Mouse (Mus musculus) G1E (cell line): ENCODE measurements at regions not wholly inside any gene's neighbourhood (a gene's known extent, or its start where the extent isn't known, plus 50 kb on each side); places are given as distances from the start of the nearest gene placed in this dataset.

Source experiments
- ATAC-seq: 2 replicates; pipeline ENCODE4 v1.8.0; 2016; ENCODE audit warnings: mild to moderate bottlenecking; ENCODE audit not compliant: insufficient number of reproducible peaks, poor library complexity, low FRiP score, severe bottlenecking; ENCODE audit errors: extremely low read depth
- DNase-seq: peaks from one replicate; pipeline ENCODE4 v3.0.0; 2012; ENCODE audit warnings: low spot score
- H3K27me3 ChIP-seq: 2 replicates; pipeline ENCODE4 v1.6.1; 2012; ENCODE audit warnings: mild to moderate bottlenecking, low read length, inconsistent platforms; ENCODE audit not compliant: insufficient read depth
- H3K36me3 ChIP-seq: replicated peaks from 2 replicates; pipeline ENCODE3; 2012; ENCODE audit warnings: mild to moderate bottlenecking, inconsistent platforms
- H3K4me1 ChIP-seq: 2 replicates; pipeline ENCODE4 v1.6.1; 2012; ENCODE audit warnings: low read depth, low read length, inconsistent platforms, mixed read lengths; ENCODE audit not compliant: insufficient read depth
- H3K4me3 ChIP-seq: 2 replicates; pipeline ENCODE4 v1.5.1; 2012; ENCODE audit warnings: low read depth, mild to moderate bottlenecking, inconsistent platforms, low read length, moderate library complexity, mixed read lengths
- H3K9me3 ChIP-seq: replicated peaks from 2 replicates; pipeline ENCODE4 v1.6.1; 2012; ENCODE audit warnings: inconsistent platforms
- CTCF ChIP-seq: IDR thresholded peaks from 2 replicates; pipeline ENCODE4 v1.5.1; 2012; ENCODE audit warnings: low read depth, low read length, inconsistent platforms, mixed read lengths
- GATA1 ChIP-seq: IDR thresholded peaks from 2 replicates; pipeline ENCODE4 v1.6.1; 2012; ENCODE audit warnings: borderline replicate concordance, low read length, inconsistent platforms, mixed read lengths
- GATA2 ChIP-seq: IDR thresholded peaks from 2 replicates; pipeline ENCODE4 v1.6.1; 2012; ENCODE audit warnings: low read depth, low read length, inconsistent platforms, borderline replicate concordance
- POLR2AphosphoS5 ChIP-seq: IDR thresholded peaks from 2 replicates; pipeline ENCODE4 v1.6.1; 2012; ENCODE audit warnings: low read depth, low read length, inconsistent platforms; ENCODE audit not compliant: insufficient replicate concordance
- TAL1 ChIP-seq: conservative IDR thresholded peaks from 2 replicates; pipeline ENCODE4 v1.6.1; 2012; ENCODE audit warnings: low read depth, low read length, inconsistent platforms, mixed read lengths

DNA sequence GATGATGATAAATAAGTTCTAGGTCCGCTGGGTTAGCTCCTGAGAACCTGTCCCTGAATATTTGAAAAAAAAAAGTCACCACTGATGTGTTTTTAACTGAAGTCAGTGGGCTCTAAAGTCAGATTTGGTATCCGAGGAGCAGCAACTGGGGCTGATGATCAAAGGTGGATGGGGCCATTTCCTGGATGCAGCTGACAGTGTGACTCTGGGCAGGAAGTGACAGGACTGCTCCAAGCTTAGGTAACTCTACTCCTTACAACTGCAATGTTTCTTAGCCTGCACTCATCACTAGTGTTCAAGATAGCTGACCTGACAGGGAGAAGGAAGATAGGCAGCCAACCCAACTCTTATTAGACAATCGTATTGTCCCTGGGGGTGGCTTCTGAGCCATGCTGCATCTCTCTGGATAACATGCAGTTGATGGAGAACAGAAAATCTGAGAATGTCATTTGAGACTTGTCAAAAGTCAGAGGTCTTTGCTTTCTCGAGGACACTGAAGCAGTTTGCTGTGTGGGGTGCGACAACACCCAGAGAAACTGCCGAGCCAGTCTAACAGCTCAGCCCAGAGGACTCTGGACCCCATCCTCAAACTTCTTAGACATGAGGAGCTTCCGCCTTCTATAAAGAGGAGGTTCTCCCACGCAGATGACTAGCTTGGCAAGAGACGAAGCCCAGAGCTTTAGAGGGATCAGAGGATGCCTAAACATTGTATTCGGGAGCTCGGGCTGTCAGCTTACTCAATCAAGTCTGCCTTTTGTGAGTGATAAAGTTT lies 245.0 kb downstream of the Gm19410 start:
- Histone ChIP-seq H3K36me3 (no peaks in the 10 kb centered on the region), H3K4me1 (no peaks in the 10 kb centered on the region), H3K9me3 (no peaks in the 10 kb centered on the region), H3K4me3 (no peak overlapping the region), H3K27me3 (peaks cover 5% of the 10 kb centered on the region; the same call in 1 of the 2 replicates)
- ATAC-seq (no peak), DNase-seq (no peak)
- TF ChIP-seq TAL1 (no peak), POLR2AphosphoS5 (no peak), GATA1 (no peak), GATA2 (no peak), CTCF (no peak)

DNA sequence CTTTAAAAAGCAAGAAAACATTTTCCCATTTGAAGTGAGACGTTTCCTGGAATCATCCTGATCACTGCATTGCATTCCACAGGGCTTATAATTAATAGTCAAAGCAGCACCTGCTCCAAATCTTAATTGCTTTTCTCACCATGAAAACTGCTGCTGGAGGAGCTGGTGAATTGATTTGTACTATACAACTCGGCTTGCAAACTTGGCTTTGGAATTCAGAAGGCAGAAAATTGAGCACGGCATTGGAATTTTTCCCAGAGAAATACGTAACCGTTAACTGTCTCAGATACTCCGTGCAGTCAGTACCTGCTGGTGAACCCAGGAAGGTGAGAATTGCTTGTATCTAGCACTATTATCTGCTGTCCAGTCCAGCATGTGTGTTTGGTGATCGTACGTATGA lies 249.3 kb downstream of the Gm19410 start:
- ATAC-seq (no peak), DNase-seq (no peak)
- H3K27me3 ChIP-seq, result peaks cover 5% of the 10 kb centered on the region; the same call in 1 of the 2 replicates
- H3K9me3 ChIP-seq, result no peaks in the 10 kb centered on the region
- H3K36me3 ChIP-seq, result no peaks in the 10 kb centered on the region
- TF ChIP-seq TAL1, result no peak
- no peak for TF ChIP-seq POLR2AphosphoS5
- no peak for TF ChIP-seq GATA1
- TF ChIP-seq CTCF, result no peak
- TF ChIP-seq GATA2, result no peak
- H3K4me3 ChIP-seq, result no peak overlapping the region
- no peaks in the 10 kb centered on the region for H3K4me1 ChIP-seq

DNA sequence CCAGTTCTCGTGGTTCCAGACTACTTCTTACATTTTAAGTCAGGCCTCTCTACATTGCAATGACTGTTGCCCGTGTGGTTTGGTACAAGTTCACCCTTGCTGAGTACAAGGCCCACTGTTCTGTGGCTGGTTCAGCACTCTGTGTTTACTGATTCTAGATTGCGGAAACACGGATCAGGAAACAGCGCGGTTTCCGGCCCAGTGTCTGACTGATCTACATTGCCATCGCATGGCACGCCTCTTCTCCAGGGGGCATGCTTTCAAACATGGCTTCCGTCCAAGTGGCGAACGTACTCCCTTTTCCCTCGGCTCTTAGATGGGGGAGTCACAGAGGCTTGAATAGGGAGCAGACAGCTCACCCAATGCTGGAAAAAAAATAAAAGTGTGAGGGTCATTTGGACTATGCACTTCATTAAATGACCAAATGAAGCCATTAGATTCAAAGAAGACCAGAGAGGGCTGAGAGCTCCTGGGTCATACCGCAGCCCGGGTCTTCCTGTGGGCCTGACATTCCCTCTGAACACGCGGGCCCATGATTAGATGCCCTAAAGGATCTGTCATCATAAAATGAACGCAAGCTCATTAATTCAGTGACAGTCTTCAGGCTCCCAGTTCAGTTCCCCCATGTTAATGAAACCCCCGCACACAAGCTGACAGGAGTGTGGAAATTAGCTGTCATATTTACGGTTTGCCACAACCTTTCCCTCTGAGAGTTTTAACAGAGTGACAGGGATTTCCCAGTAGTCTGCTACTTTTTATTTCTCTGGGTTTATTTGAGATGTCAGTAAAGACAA lies 250.9 kb downstream of the Gm19410 start:
- TF ChIP-seq TAL1, result no peak
- no peak for TF ChIP-seq GATA2
- no peak for TF ChIP-seq GATA1
- TF ChIP-seq POLR2AphosphoS5, result no peak
- TF ChIP-seq CTCF, result no peak
- no peaks in the 10 kb centered on the region for H3K9me3 ChIP-seq
- peaks cover 2% of the 10 kb centered on the region; the same call in 1 of the 2 replicates for H3K27me3 ChIP-seq
- ATAC-seq, result no peak
- DNase-seq, result no peak
- H3K36me3 ChIP-seq, result no peaks in the 10 kb centered on the region
- no peak overlapping the region for H3K4me3 ChIP-seq
- H3K4me1 ChIP-seq, result no peaks in the 10 kb centered on the region

DNA sequence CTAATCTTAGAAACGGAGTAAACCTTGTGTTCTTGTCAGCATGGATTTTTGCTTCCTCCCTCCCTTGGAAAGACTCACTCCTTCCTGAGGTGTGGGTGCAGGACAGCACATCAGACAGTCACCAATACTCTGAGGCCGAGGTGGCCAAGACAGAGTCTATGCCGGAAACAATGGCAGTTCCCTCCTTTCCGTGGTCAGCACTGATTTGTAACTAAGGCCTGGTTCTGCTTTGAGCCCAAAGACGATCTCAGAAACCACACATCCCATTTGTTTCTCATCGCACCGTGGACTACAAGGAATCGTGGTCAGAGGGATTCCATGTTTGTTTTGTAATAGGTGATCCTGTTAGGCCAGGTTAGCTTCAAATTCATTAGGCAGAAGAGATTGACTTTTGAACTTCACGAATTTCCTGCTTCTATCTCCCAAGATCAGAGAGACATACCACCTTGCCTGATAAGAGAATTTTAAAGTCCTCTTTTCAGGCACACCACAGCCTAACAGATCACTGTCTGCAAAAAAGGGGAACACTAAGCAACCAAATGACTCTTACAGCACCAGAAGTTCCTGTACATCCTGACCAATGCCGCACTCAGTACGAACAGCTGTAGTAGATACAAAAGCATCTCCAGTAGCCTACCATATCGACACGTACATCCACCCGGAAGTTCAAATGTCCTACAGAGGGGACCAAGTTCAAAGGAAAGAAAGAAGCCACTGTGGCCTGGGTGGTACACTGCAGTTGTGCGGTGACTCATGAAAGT lies 253.6 kb downstream of the Gm19410 start:
- no peak for ATAC-seq
- Histone ChIP-seq H3K9me3 (no peaks in the 10 kb centered on the region), H3K4me3 (no peak overlapping the region), H3K36me3 (no peaks in the 10 kb centered on the region), H3K27me3 (peaks cover 2% of the 10 kb centered on the region; the same call in 1 of the 2 replicates), H3K4me1 (no peaks in the 10 kb centered on the region)
- TF ChIP-seq GATA2, result no peak
- no peak for TF ChIP-seq POLR2AphosphoS5
- no peak for TF ChIP-seq TAL1
- no peak for TF ChIP-seq GATA1
- TF ChIP-seq CTCF, result no peak
- DNase-seq, result no peak

DNA sequence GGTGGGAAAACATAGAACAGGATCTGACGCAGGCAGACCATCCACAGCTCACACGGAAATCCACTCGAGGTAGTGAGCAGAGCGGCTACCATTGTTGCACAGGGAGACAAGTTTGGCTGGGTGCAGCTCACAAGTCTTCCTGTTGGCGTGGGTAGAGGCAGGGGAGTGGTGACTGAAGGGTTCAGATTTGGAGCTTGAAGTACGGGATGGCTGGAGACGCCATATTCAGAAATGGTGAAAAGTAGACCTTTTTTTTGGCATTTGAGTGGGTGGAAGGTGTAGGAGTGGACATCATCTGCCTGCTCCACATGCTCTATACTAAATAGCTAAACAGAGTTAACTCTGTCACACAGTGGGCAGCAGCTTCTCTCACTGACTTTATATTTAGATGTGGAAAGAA lies 254.3 kb downstream of the Gm19410 start:
- no peak for TF ChIP-seq CTCF
- no peak for TF ChIP-seq GATA2
- TF ChIP-seq POLR2AphosphoS5, result no peak
- no peak for TF ChIP-seq TAL1
- TF ChIP-seq GATA1, result no peak
- DNase-seq (no peak), ATAC-seq (no peak)
- Histone ChIP-seq H3K27me3 (peaks cover 2% of the 10 kb centered on the region; the same call in 1 of the 2 replicates), H3K4me3 (no peak overlapping the region), H3K36me3 (no peaks in the 10 kb centered on the region), H3K9me3 (no peaks in the 10 kb centered on the region), H3K4me1 (no peaks in the 10 kb centered on the region)

DNA sequence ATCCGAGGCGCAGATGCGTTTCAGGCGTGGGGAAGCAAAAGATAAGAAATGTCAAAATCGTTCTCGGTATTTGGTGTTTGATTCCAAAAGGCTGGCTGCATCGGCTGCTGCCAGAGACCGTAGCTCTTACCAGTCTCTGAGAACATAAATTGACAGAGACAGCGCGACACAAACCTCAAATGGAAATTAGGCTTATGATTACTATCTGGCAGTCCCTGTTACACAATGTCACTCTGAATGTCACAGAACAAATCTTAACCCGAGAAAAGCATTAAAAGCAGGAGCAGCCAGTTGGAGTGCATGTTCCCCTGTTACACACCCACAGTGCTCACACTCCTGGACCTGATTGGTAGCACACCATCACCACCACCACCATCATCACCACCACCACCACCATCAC lies 262.0 kb downstream of the Gm19410 start:
- DNase-seq (no peak), ATAC-seq (no peak)
- Histone ChIP-seq H3K4me3 (no peak overlapping the region), H3K36me3 (no peaks in the 10 kb centered on the region), H3K4me1 (no peaks in the 10 kb centered on the region), H3K27me3 (peaks cover 3% of the 10 kb centered on the region), H3K9me3 (no peaks in the 10 kb centered on the region)
- TF ChIP-seq GATA1 (no peak), CTCF (no peak), GATA2 (no peak), TAL1 (no peak), POLR2AphosphoS5 (no peak)
